In the genomic region with DNA sequence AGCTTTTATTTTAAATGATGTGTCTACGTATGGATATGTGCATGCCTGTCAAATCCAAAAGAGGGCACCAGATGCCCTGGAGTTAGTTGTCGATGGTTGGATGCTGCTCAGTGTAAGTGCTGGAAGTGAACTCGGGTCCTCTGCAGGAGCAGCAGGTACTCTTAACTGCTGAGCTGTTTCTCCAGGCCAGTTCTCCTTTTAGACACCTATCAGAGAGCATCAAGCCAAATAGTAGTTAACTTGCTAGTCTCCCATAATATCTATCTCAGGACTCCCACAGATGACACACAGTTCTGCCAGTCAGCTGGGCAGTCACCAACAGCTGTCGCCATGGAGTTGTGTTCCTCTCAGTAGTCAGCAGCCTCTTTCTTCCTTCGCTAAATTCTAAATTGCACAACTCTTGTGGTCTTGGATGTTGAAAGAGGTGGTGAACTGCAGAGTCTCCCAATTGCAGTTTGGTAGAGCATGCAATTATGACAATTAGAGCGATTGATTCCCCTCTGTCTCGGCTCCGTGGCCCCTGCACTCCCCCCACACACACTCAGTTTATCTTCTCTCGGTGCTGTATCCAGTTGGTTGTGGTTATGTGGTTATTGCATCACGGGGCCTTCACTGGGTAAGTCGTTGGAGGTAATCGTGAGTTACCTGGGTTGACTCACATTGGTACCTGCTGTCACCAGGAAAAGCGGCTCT, we compare ENCODE assay signal across 11 mouse cellular contexts. TPM values are rescaled to one million over a fixed set of nuclear protein-coding genes. Genes with fewer than 3 reads are reported as not detected.
DNase-seq lines count a peak whose midpoint lies in the region; ATAC-seq and TF ChIP-seq lines count a peak whose summit lies in the region.
"Had no signal": no experiment of that assay in that cellular context is flagged by ENCODE, and none has a peak within 500 bp of the region (broad histone marks: within the 10 kb centered on the region; RNA-seq: fewer than 3 reads in every experiment).

No protein-coding gene starts in this region.

- peaks cover 7% of the 10 kb centered on the region for H3K4me1 ChIP-seq in testis, adult 2 months (ENCODE audit: control insufficient read depth, insufficient read depth, low read length)

- H3K36me3 ChIP-seq in testis, adult 2 months (ENCODE audit: control insufficient read depth, insufficient read depth, low read length): no peaks in the 10 kb centered on the region; the same call in 1 of the 2 replicates

- H3K27me3 ChIP-seq in testis, adult 2 months (ENCODE audit: control insufficient read depth, insufficient read depth, low read length): no peaks in the 10 kb centered on the region

- no peak overlapping the region for H3K27ac ChIP-seq in testis, adult 2 months (ENCODE audit: control insufficient read depth, insufficient read depth, low read depth, low read length)

- ATAC-seq in megakaryocyte, adult 5-6 weeks (ENCODE audit: poor library complexity, severe bottlenecking): peak; percentile 53
- ATAC-seq: forebrain, postnatal 0 days had no signal

- peak; percentile 94 for DNase-seq in heart, adult 11 months
- DNase-seq in heart, postnatal 4 days: no peak
- no peak for DNase-seq in testis, postnatal 10 days (ENCODE audit: low spot score)
- DNase-seq in urinary bladder, adult 2 months (ENCODE audit: low spot score): no peak
- DNase-seq in c-Kit-positive CD71-positive TER-119-positive erythroid progenitor cells, embryonic 14.5 days (ENCODE audit: low spot score): no peak
- no peak for DNase-seq in spleen, postnatal 36 days (ENCODE audit: low spot score in 2 of 2)
- DNase-seq: adrenal gland, postnatal 10 days; forebrain, postnatal 0 days; kidney, postnatal 25 days had no signal

- no peak for TF ChIP-seq CTCF in testis, adult 2 months (IDR thresholded peaks at IDR 0.05; ENCODE audit: control insufficient read depth, insufficient read depth, insufficient replicate concordance, low read depth, low read length)

- H3K4me3 ChIP-seq in testis, adult 2 months (ENCODE audit: control insufficient read depth, low read depth, low read length): peak overlapping the region; percentile 17; the same call in 1 of the 2 replicates

- no peak for TF ChIP-seq POLR2A in testis, adult 2 months (IDR thresholded peaks at IDR 0.05; ENCODE audit: control insufficient read depth, low read depth, low read length)

RNA-seq across cellular contexts. Expression of gene Nat9, which starts 1.0 kb away (rescaled TPM):
- 10 to 100 TPM; 11.9 to 12.0 TPM for total RNA-seq in heart, postnatal 4 days (2021)
- polyA plus RNA-seq in testis, adult 2 months (2012; rRNA removed): 106 and 118 TPM in 2 replicates
- total RNA-seq in megakaryocyte, adult 5-6 weeks (2015): 16.1 and 17.7 TPM in 2 replicates
- 23.9 and 36.1 TPM in 2 replicates for total RNA-seq in megakaryocyte, adult 5-6 weeks (2017)
- polyA plus RNA-seq in urinary bladder, adult 2 months (2012; rRNA removed): 27.5 and 32.2 TPM in 2 replicates

RNA-seq across cellular contexts. Expression of gene Tmem104, which starts 1.4 kb away (rescaled TPM):
- 1 to 10 TPM; 5.2 to 9.3 TPM for total RNA-seq in heart, postnatal 4 days (2021)
- 7.5 and 9.0 TPM in 2 replicates for polyA plus RNA-seq in testis, adult 2 months (2012; rRNA removed)
- 23.9 and 25.7 TPM in 2 replicates for total RNA-seq in megakaryocyte, adult 5-6 weeks (2015)
- total RNA-seq in megakaryocyte, adult 5-6 weeks (2017): 6.1 and 8.7 TPM in 2 replicates
- 7.0 and 9.4 TPM in 2 replicates for polyA plus RNA-seq in urinary bladder, adult 2 months (2012; rRNA removed)

RNA-seq across cellular contexts. Expression of gene Slc9a3r1, which starts 25.5 kb away (rescaled TPM):
- 10 to 100 TPM; 13.9 to 15.3 TPM for total RNA-seq in heart, postnatal 4 days (2021)
- polyA plus RNA-seq in testis, adult 2 months (2012; rRNA removed): 21.2 and 29.7 TPM in 2 replicates
- 77.6 and 92.0 TPM in 2 replicates for total RNA-seq in megakaryocyte, adult 5-6 weeks (2015)
- total RNA-seq in megakaryocyte, adult 5-6 weeks (2017): 87.5 and 88.7 TPM in 2 replicates
- 67.7 and 76.3 TPM in 2 replicates for polyA plus RNA-seq in urinary bladder, adult 2 months (2012; rRNA removed)

RNA-seq across cellular contexts. Expression of gene Cd300lf, which starts 54.9 kb away (rescaled TPM):
- under 1 TPM; 0.31 to 0.52 TPM for total RNA-seq in heart, postnatal 4 days (2021)
- 0.09 and 0.14 TPM in 2 replicates for polyA plus RNA-seq in testis, adult 2 months (2012; rRNA removed)
- total RNA-seq in megakaryocyte, adult 5-6 weeks (2015): 22.9 and 25.7 TPM in 2 replicates
- total RNA-seq in megakaryocyte, adult 5-6 weeks (2017): 28.1 and 46.6 TPM in 2 replicates
- polyA plus RNA-seq in urinary bladder, adult 2 months (2012; rRNA removed): 0.52 and 1.5 TPM in 2 replicates

Comparison
In these comparisons a context has a peak if more than half of its experiments do, and no peak if none do; other contexts are left out.
1. RNA of gene Slc9a3r1, which starts 25.5 kb away (total RNA-seq): 77.6 to 92.0 TPM in megakaryocyte, adult 5-6 weeks; 13.9 to 15.3 TPM in heart, postnatal 4 days; every median in the first group is over 4 times any median in the second.